Mouse (Mus musculus) thymus, postnatal 4 days (tissue): ENCODE data around the gene Arhgap8.
A peak's percentile ranks its signal among the peaks of the same experiment; 100 is the strongest.

Experiments
- DNase-seq: peaks from one replicate; pipeline ENCODE4 v3.0.0; 2021

Gene Arhgap8

GRCm38 (mm10) chr15:84719791-84720190 is at the start of gene Arhgap8:
Gene Arhgap8 (plus strand): TSS chr15:84720052.
- DNase-seq = peak; percentile 44

GRCm38 (mm10) chr15:84670657-84671055 is 49.2 kb upstream of the Arhgap8 start:
- DNase-seq = no peak

- DNase-seq = peak; percentile 88
Observed at GRCm38 (mm10) chr15:84671401-84672307, 48.2 kb upstream of the Arhgap8 start.

- DNase-seq = no peak
Observed at GRCm38 (mm10) chr15:84672308-84672615, 47.6 kb upstream of the Arhgap8 start.

- no peak for DNase-seq
Observed at GRCm38 (mm10) chr15:84672616-84673015, 47.2 kb upstream of the Arhgap8 start.

GRCm38 (mm10) chr15:84674329-84675067 is 45.4 kb upstream of the Arhgap8 start:
- no peak for DNase-seq

GRCm38 (mm10) chr15:84675317-84675716 is 44.5 kb upstream of the Arhgap8 start:
- no peak for DNase-seq

GRCm38 (mm10) chr15:84677943-84678342 is 41.9 kb upstream of the Arhgap8 start:
- peak; percentile 28 for DNase-seq

- peak; percentile 43 for DNase-seq
Observed at GRCm38 (mm10) chr15:84679090-84679489, 40.8 kb upstream of the Arhgap8 start.

- DNase-seq = no peak
Observed at GRCm38 (mm10) chr15:84679794-84680193, 40.1 kb upstream of the Arhgap8 start.

GRCm38 (mm10) chr15:84680545-84681454 is 39.1 kb upstream of the Arhgap8 start:
- DNase-seq = peak; percentile 91

GRCm38 (mm10) chr15:84681455-84682193 is 38.2 kb upstream of the Arhgap8 start:
- peak; percentile 75 for DNase-seq

- peak; percentile 46 for DNase-seq
Observed at GRCm38 (mm10) chr15:84682206-84682605, 37.6 kb upstream of the Arhgap8 start.

- DNase-seq = no peak
Observed at GRCm38 (mm10) chr15:84682821-84683220, 37.0 kb upstream of the Arhgap8 start.

- no peak for DNase-seq
Observed at GRCm38 (mm10) chr15:84684520-84684919, 35.3 kb upstream of the Arhgap8 start.

GRCm38 (mm10) chr15:84685417-84685816 is 34.4 kb upstream of the Arhgap8 start:
- no peak for DNase-seq

- no peak for DNase-seq
Observed at GRCm38 (mm10) chr15:84687904-84688303, 31.9 kb upstream of the Arhgap8 start.

- DNase-seq = no peak
Observed at GRCm38 (mm10) chr15:84689356-84689755, 30.5 kb upstream of the Arhgap8 start.

- no peak for DNase-seq
Observed at GRCm38 (mm10) chr15:84691513-84691912, 28.3 kb upstream of the Arhgap8 start.

GRCm38 (mm10) chr15:84692645-84693044 is 27.2 kb upstream of the Arhgap8 start:
- DNase-seq = peak; percentile 49

- no peak for DNase-seq
Observed at GRCm38 (mm10) chr15:84696021-84696420, 23.8 kb upstream of the Arhgap8 start.

- DNase-seq = no peak
Observed at GRCm38 (mm10) chr15:84697611-84698011, 22.2 kb upstream of the Arhgap8 start.
